Mouse (Mus musculus): ENCODE measurements around the gene Vip. TPM values are rescaled to one million over a fixed set of nuclear protein-coding genes. Genes with fewer than 3 reads are reported as not detected.

Vip gene
- total RNA-seq, 2 experiments from 2014 or later: not detected

Other genes starting within 250 kb of the Vip start
- 10 to 100 TPM; 64.3 to 67.6 TPM for gene Syne1, start 87.7 kb upstream of the Vip start, total RNA-seq (2021)
- 10 to 100 TPM; 17.8 to 19.7 TPM for gene Myct1, start 45.4 kb upstream of the Vip start, total RNA-seq (2021)
- gene Fbxo5, start 166.4 kb downstream of the Vip start, total RNA-seq (2021): 1 to 10 TPM; 2.1 to 4.0 TPM
- gene Mtrf1l, start 184.7 kb downstream of the Vip start, total RNA-seq (2021): 10 to 100 TPM in 1 of 2 experiments, 1 to 10 TPM in 1; 7.7 to 10.5 TPM